Mouse (Mus musculus) embryonic facial prominence, embryonic 14.5 days (tissue): Measurements from ENCODE around the gene Lrmda. TPM values are rescaled to one million over a fixed set of nuclear protein-coding genes. Genes with fewer than 3 reads are reported as not detected.

ENCODE experiments used
- ATAC-seq: fragments of 200-750 bp; cut with Nextera tagmentation; 2 replicates; pipeline ENCODE4 v1.8.0; 2017; ENCODE audit warnings: low read depth, moderate number of reproducible peaks, moderate TSS enrichment
- DNase-seq: peaks from one replicate; pipeline ENCODE4 v3.0.0-alpha.2; 2015; ENCODE audit warnings: low spot score
- H3K27ac ChIP-seq: fragments of 300-500 bp; sonication (generic); replicated peaks from 2 replicates; pipeline ENCODE4 v1.5.1; 2014; ENCODE audit warnings: low read depth, mild to moderate bottlenecking, low read length, moderate library complexity
- H3K27me3 ChIP-seq: fragments of 300-500 bp; sonication (generic); replicated peaks from 2 replicates; pipeline ENCODE4 v1.6.1; 2014; ENCODE audit warnings: low read length; ENCODE audit not compliant: control insufficient read depth, insufficient read depth
- H3K36me3 ChIP-seq: fragments of 300-500 bp; sonication (generic); 2 replicates; pipeline ENCODE4 v1.6.1; 2014; ENCODE audit warnings: low read length, mixed read lengths; ENCODE audit not compliant: control insufficient read depth, insufficient read depth
- H3K4me1 ChIP-seq: fragments of 300-500 bp; sonication (generic); 2 replicates; pipeline ENCODE4 v1.6.1; 2014; ENCODE audit warnings: antibody characterized with exemption, low read length; ENCODE audit not compliant: control insufficient read depth, insufficient read depth
- H3K4me2 ChIP-seq: fragments of 300-500 bp; sonication (generic); 2 replicates; pipeline ENCODE4 v1.6.1; 2014; ENCODE audit warnings: low read depth, mild to moderate bottlenecking, low read length, moderate library complexity, mixed read lengths
- H3K4me3 ChIP-seq: fragments of 300-500 bp; sonication (generic); 2 replicates; pipeline ENCODE4 v1.5.1; 2014; ENCODE audit warnings: low read depth, mild to moderate bottlenecking, low read length
- H3K9ac ChIP-seq: fragments of 300-500 bp; sonication (generic); 2 replicates; pipeline ENCODE4 v1.6.1; 2014; ENCODE audit warnings: low read depth, mild to moderate bottlenecking, low read length, moderate library complexity, mixed read lengths
- H3K9me3 ChIP-seq: fragments of 300-500 bp; sonication (generic); 2 replicates; pipeline ENCODE4 v1.6.1; 2016; ENCODE audit warnings: low read length; ENCODE audit not compliant: control insufficient read depth
- WGBS: fragments of 180-500 bp; shearing (Covaris S2); extraction: QIAGEN DNeasy Blood & Tissue Kit; methylation state at CpG from one replicate; pipeline ENCODE4 v1.1.7; 2014; 5-methylcytosine and 5-hydroxymethylcytosine counted together
- polyA plus RNA-seq: library from polyadenylated mRNA; unstranded; fragments of >200 nt; fragmentation: Nextera tagmentation; extraction: Ambion mirVana; gene quantifications from 2 replicates; pipeline ENCODE4 v1.2.1, GENCODE M21; 2014

Gene Lrmda
- polyA plus RNA-seq, 1 experiment from 2014 or later: 0.24 TPM

- DNase-seq (no peak), ATAC-seq (no peak)
- Histone ChIP-seq H3K4me2 (peak overlapping the region; percentile 81), H3K9me3 (no peaks in the 10 kb centered on the region), H3K4me1 (peaks cover 13% of the 10 kb centered on the region; the same call in 1 of the 2 replicates), H3K4me3 (peak overlapping the region; percentile 84), H3K9ac (peak overlapping the region; percentile 96), H3K27ac (peak overlapping the region; percentile 98), H3K27me3 (peaks cover 7% of the 10 kb centered on the region; the same call in 1 of the 2 replicates), H3K36me3 (peaks cover 35% of the 10 kb centered on the region)
- 2% methylated on average over 27 of the region's 37 CpGs for WGBS
These were observed 34.0 kb upstream of the Lrmda start for GRCm38 (mm10) chr14:21985426-21985931.

- no peaks in the 10 kb centered on the region for H3K9me3 ChIP-seq
- ATAC-seq (no peak), DNase-seq (peak; percentile 90)
- WGBS: under 1% methylated on average over 30 of the region's 62 CpGs
- peak overlapping the region; percentile 96 for H3K9ac ChIP-seq
- H3K4me1 ChIP-seq: peaks cover 13% of the 10 kb centered on the region; the same call in 1 of the 2 replicates
- H3K27me3 ChIP-seq: peaks cover 12% of the 10 kb centered on the region; the same call in 1 of the 2 replicates
- peak overlapping the region; percentile 81 for H3K4me2 ChIP-seq
- peaks cover 35% of the 10 kb centered on the region for H3K36me3 ChIP-seq
- H3K27ac ChIP-seq: peak overlapping the region; percentile 98
- peak overlapping the region; percentile 84 for H3K4me3 ChIP-seq
These were observed 33.4 kb upstream of the Lrmda start for GRCm38 (mm10) chr14:21985981-21986732.

DNA sequence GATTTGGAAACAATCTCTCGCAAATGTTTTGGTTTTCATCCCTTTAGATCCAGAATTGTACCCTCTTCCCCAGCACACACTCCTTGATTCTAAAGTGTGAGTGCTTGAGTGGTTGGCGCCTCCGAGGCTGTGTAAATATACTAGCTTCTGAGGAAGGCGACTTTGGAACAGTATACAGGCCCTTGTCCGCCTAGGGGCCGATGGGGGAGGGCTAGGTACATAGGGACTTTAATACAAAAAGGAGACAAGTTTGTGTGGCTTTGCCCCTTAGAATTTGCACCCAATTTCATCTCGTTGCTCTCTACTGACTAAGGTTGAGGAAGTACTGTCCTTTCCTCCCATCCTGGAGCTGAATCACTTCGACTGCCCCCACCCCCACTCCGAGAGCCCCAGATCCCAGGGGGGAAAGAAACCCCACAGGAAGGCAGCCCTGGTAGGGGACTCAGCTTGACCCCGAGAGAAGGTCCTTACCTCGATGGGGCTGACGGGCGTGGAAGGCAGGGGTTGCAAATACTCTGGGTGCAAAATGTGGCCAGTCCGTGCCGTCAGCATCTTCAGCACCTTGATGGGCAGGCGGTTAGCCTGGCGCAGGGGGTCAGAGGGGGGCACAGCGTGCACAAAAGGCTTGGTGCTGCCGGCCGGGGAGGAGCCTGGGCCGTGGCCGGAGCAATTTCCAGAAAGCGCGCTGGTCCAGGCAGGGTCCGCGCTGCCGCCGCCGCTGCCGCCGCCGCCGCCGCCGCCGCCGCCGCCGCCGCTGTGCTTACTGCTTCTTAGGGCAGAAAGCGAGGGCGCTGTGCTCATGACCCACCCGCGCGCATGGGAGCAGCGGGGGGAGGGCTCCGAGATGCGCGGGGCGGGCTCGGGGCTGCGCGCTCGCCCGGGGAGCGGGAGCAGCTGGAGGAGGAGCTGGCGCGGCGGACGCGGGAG, 32.5 kb upstream of the Lrmda start:
- Histone ChIP-seq H3K36me3 (peaks cover 35% of the 10 kb centered on the region), H3K4me1 (peaks cover 13% of the 10 kb centered on the region; the same call in 1 of the 2 replicates), H3K9me3 (no peaks in the 10 kb centered on the region), H3K4me3 (peak overlapping the region; percentile 84), H3K27me3 (peaks cover 12% of the 10 kb centered on the region), H3K4me2 (peak overlapping the region; percentile 81), H3K27ac (peak overlapping the region; percentile 98), H3K9ac (peak overlapping the region; percentile 96)
- DNase-seq (peak; percentile 85), ATAC-seq (peak; percentile 31)
- under 1% methylated on average over 15 of the region's 61 CpGs for WGBS

DNA sequence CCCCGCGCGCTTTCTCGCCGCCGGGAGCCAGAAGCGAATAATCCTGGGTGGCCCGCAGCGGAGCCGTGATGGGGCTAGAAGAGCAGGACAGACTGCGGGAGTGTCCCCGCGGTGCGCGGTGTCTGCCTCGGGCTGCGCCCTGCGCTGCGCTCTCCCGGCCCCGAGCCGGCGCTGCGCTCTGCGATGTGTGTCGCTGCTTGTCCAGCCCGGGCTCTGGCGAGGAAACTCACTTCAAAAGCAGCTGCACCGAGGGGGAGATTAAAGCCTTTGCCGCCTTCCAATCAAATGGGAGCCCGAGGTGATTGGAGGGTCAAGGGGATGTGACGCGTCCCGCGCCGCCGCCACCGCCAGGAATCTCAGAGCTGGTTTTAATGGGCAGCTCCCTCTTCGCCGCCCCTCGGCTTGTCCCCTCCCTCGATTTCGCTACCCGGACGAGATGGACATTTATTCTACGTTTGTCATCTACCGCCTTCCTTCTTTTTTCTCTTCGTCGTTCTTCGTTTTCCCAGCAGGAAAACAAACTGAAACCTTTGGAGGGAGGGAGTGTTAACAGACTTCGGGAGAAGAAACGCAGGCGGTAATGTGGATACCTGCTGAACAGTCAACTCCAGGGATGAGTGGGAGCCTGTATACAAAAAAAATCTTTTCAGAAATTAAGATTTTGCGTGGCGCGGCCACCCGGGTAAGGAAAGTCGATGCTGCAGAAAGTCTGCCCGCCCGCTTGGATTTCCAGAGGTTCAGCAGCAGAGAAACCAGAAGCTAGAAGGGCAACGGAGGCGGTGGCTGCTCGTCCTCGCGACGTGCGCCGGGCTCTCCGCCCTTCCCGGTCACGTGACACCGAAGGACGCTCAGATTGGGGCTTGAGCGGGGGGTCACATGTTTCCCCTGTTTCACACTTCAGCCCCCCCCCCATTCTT, 31.6 kb upstream of the Lrmda start:
- peaks cover 21% of the 10 kb centered on the region for H3K27me3 ChIP-seq
- peaks cover 31% of the 10 kb centered on the region for H3K36me3 ChIP-seq
- under 1% methylated on average over 41 of the region's 74 CpGs for whole genome bisulfite sequencing
- H3K4me1 ChIP-seq: 0 out of 2 replicates have a peak, but pooled peaks cover 5% of the 10 kb centered on the region
- H3K27ac ChIP-seq: peak overlapping the region; percentile 98
- peak overlapping the region; percentile 96 for H3K9ac ChIP-seq
- DNase-seq: peak; percentile 99
- peak overlapping the region; percentile 84 for H3K4me3 ChIP-seq
- H3K9me3 ChIP-seq: no peaks in the 10 kb centered on the region
- peak; percentile 86 for ATAC-seq
- H3K4me2 ChIP-seq: peak overlapping the region; percentile 81

DNA sequence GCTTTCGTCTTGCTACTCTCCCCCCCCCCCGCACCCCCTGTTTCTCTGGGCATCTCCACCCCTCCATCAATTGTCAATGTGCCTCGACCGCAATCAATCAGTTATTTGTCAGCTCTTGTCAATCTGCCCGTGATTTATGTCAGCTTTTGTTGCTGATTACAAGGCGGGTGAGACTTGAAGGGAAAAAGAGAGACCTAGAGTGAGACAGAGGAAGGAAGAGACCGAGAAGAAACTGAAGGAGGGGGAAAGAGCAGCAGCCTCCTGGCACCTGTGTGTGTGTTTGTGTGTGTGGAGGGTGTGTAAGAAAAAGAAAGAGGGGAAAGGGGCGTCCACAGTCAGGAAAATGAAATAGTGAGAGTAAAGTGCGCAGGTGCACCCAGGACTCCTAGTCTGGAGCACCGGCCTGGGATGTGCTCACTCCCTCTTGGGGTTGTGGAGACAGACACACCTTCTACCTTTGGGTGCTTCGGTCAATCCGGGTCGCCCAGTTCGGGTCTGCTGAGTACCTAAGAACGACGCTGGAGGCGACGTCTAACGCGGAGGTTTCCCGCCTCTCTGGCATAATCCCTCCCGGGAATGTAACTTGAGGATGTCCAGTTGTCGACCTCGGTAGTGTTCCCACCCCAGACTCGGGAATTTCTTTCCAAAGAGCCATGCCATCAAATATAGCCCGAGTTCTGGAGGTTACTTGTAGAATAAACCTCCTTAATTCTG, 30.8 kb upstream of the Lrmda start:
- peaks cover 29% of the 10 kb centered on the region for H3K27me3 ChIP-seq
- DNase-seq (peak; percentile 54), ATAC-seq (no peak)
- peak overlapping the region; percentile 84 for H3K4me3 ChIP-seq
- peaks cover 8% of the 10 kb centered on the region; the same call in 1 of the 2 replicates for H3K4me1 ChIP-seq
- peak overlapping the region; percentile 89 for H3K27ac ChIP-seq
- peak overlapping the region; percentile 81 for H3K4me2 ChIP-seq
- peaks cover 23% of the 10 kb centered on the region for H3K36me3 ChIP-seq
- no peaks in the 10 kb centered on the region for H3K9me3 ChIP-seq
- WGBS: 1% methylated on average over 24 of the region's 26 CpGs
- peak overlapping the region; percentile 71 for H3K9ac ChIP-seq

GRCm38 (mm10) chr14:21989291-21989913, 30.1 kb upstream of the Lrmda start, which contains the start of gene Zfp503:
TSS of gene Zfp503 (minus strand) at chr14:21989601.
- Histone ChIP-seq H3K4me2 (peak within 1 kb of the TSS; percentile 81), H3K9me3 (no peaks in the 10 kb centered on the region), H3K36me3 (peaks cover 21% of the 10 kb centered on the region), H3K27me3 (peaks cover 32% of the 10 kb centered on the region), H3K4me3 (peak within 1 kb of the TSS; percentile 84), H3K9ac (peak within 1 kb of the TSS; percentile 71), H3K4me1 (peaks cover 14% of the 10 kb centered on the region; the same call in 1 of the 2 replicates), H3K27ac (peak within 1 kb of the TSS; percentile 89)
- WGBS: 0% methylated on average over 29 of the region's 37 CpGs
- ATAC-seq: peak; percentile 13
- DNase-seq: peak; percentile 94
